Mouse (Mus musculus) megakaryocyte, embryonic 14.5 days (primary cell): ENCODE measurements around the gene Npff.

ENCODE experiments used
- FLI1 ChIP-seq: IDR thresholded peaks from 2 replicates; pipeline ENCODE4 v1.6.1; 2012; ENCODE audit warnings: low read length, inconsistent platforms, mixed read lengths
- GATA1 ChIP-seq: IDR thresholded peaks from 3 replicates; pipeline ENCODE4 v1.6.1; 2012; ENCODE audit warnings: mixed read lengths, low read length, inconsistent platforms, borderline replicate concordance

DNA sequence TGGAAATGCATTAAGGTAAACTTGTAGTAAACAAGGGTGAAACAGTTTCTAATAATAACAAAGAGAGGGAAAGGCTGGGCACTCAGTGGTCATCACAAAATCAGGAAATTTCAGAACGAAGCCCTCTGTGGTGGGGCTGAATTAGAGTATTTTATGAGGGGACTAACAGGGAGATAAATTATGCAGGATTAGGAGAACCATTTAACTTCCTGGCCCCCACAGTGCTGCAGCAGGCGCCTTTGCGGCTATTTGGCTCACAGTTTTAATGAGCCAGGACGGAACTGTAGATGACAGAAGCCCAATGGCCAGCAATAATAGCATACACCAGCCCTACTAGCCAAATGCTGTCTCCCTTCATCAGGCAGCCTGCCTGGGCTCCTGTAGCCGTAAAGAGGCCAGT lies 38.9 kb upstream of the Npff start:
- TF ChIP-seq GATA1 (no peak), FLI1 (no peak)
